In the genomic region with DNA sequence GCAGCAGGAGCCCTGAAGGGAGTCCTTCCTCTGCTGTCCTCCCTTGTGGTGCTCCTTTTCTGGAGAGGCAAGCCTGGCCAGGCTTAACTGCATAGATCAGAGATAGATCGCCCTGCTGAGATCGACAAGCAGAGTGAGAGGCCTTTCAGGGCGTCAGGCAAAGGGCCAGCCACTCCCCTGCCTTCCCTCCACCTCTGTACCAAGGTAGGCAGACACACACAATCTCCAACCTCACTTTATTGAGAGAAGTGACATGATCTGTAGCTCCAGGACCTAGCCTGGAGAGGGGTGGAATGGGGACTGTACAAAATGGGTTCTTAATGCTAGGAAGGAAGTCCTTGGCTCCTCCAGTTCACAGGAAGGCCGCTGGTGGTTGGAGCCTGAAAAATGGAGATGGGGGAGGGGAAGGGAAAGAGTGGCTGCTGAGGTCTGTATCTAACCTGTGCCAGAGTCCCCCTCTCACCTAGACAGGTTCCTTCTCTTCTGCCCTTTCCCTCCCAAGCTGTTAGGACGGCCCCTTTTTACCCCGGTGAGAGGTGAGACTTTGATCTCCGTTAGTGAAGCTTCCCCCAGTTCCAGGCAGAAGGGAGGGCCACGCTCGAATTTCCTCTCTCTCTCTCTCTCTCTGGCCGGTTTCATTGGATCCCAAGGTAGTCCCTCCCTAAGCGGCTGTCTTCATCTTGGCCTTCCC, we compare ENCODE assay signal across 10 mouse cellular contexts. TPM values are rescaled to one million over a fixed set of nuclear protein-coding genes. Genes with fewer than 3 reads are reported as not detected.
DNase-seq lines count a peak whose midpoint lies in the region; ATAC-seq and TF ChIP-seq lines count a peak whose summit lies in the region.
"Had no signal": no experiment of that assay in that cellular context is flagged by ENCODE, and none has a peak within 500 bp of the region (broad histone marks: within the 10 kb centered on the region; RNA-seq: fewer than 3 reads in every experiment).

No protein-coding gene starts in this region.

- 7% methylated on average over 11 of the region's 11 CpGs for WGBS in hindbrain, embryonic 12.5 days
- 18% methylated on average over 11 of the region's 11 CpGs for WGBS in hindbrain, postnatal 0 days
- 6% methylated on average over 11 of the region's 11 CpGs for WGBS in limb, embryonic 12.5 days

- H3K36me3 ChIP-seq in hindbrain, embryonic 12.5 days: peaks cover 26% of the 10 kb centered on the region
- H3K36me3 ChIP-seq in hindbrain, postnatal 0 days (ENCODE audit: insufficient read depth, low read length): no peaks in the 10 kb centered on the region
- peaks cover 36% of the 10 kb centered on the region for H3K36me3 ChIP-seq in limb, embryonic 12.5 days

- H3K9ac ChIP-seq in hindbrain, embryonic 12.5 days: no peak overlapping the region
- H3K9ac ChIP-seq in hindbrain, postnatal 0 days (replicated peaks; ENCODE audit: low read length): no peak overlapping the region
- no peak overlapping the region for H3K9ac ChIP-seq in limb, embryonic 12.5 days (replicated peaks)
- H3K9ac ChIP-seq: embryonic facial prominence, embryonic 13.5 days had no signal

- 0 out of 2 replicates have a peak overlapping the region, but pooled peaks have one; percentile 7 for H3K4me3 ChIP-seq in hindbrain, embryonic 12.5 days
- no peak overlapping the region for H3K4me3 ChIP-seq in hindbrain, postnatal 0 days (ENCODE audit: low read length)
- peak overlapping the region; percentile 12; the same call in 1 of the 2 replicates for H3K4me3 ChIP-seq in limb, embryonic 12.5 days (replicated peaks)
- H3K4me3 ChIP-seq: embryonic facial prominence, embryonic 13.5 days had no signal

- H3K9me3 ChIP-seq in hindbrain, embryonic 12.5 days (replicated peaks): no peaks in the 10 kb centered on the region
- H3K9me3 ChIP-seq in hindbrain, postnatal 0 days (ENCODE audit: low read length): no peaks in the 10 kb centered on the region
- H3K9me3 ChIP-seq in limb, embryonic 12.5 days: peaks cover 3% of the 10 kb centered on the region; the same call in 1 of the 2 replicates
- H3K9me3 ChIP-seq: embryonic facial prominence, embryonic 13.5 days had no signal

- H3K27ac ChIP-seq in hindbrain, embryonic 12.5 days: no peak overlapping the region
- no peak overlapping the region for H3K27ac ChIP-seq in hindbrain, postnatal 0 days
- no peak overlapping the region for H3K27ac ChIP-seq in limb, embryonic 12.5 days
- H3K27ac ChIP-seq: embryonic facial prominence, embryonic 13.5 days had no signal

- peaks cover 21% of the 10 kb centered on the region for H3K4me1 ChIP-seq in hindbrain, embryonic 12.5 days
- no peaks in the 10 kb centered on the region for H3K4me1 ChIP-seq in hindbrain, postnatal 0 days (ENCODE audit: insufficient read depth, low read length)
- peaks cover 14% of the 10 kb centered on the region for H3K4me1 ChIP-seq in limb, embryonic 12.5 days (replicated peaks)

- peaks cover 61% of the 10 kb centered on the region for H3K27me3 ChIP-seq in hindbrain, embryonic 12.5 days
- H3K27me3 ChIP-seq in hindbrain, postnatal 0 days (ENCODE audit: insufficient read depth, low read length): peaks cover 36% of the 10 kb centered on the region
- peaks cover 69% of the 10 kb centered on the region for H3K27me3 ChIP-seq in limb, embryonic 12.5 days

- TF ChIP-seq CTCF in hindbrain, postnatal 0 days (IDR thresholded peaks at IDR 0.05; ENCODE audit: low read depth): no peak

- peak overlapping the region; percentile 34 for H3K4me2 ChIP-seq in hindbrain, embryonic 12.5 days (replicated peaks)
- H3K4me2 ChIP-seq in hindbrain, postnatal 0 days (ENCODE audit: low read depth, low read length): no peak overlapping the region
- H3K4me2 ChIP-seq in limb, embryonic 12.5 days: peak overlapping the region; percentile 26; the same call in 1 of the 2 replicates
- H3K4me2 ChIP-seq: embryonic facial prominence, embryonic 13.5 days had no signal

- DNase-seq in hindbrain, postnatal 0 days (ENCODE audit: low spot score): no peak
- DNase-seq in R1 (ENCODE audit: low read depth, low spot score): peak; percentile 65
- peak; percentile 13 for DNase-seq in induced T-regulatory cell, adult 2 months (ENCODE audit: low read depth)
- DNase-seq in retina, postnatal 1 day: no peak
- DNase-seq in right cerebral cortex, postnatal 25 days: no peak
- no peak for DNase-seq in gastrocnemius, postnatal 25 days

- ATAC-seq in hindbrain, embryonic 12.5 days (ENCODE audit: low FRiP score): no peak
- no peak for ATAC-seq in hindbrain, postnatal 0 days
- ATAC-seq in limb, embryonic 12.5 days (ENCODE audit: insufficient number of reproducible peaks, insufficient read depth, low FRiP score, low TSS enrichment, low read depth): no peak

RNA-seq across cellular contexts. Expression of a gene that starts 3.6 kb away (rescaled TPM):
- polyA plus RNA-seq in hindbrain, embryonic 12.5 days (2016; fragmentation: Nextera tagmentation; extraction: Ambion mirVana): 18.4 and 18.7 TPM in 2 replicates
- 8.6 and 11.9 TPM in 2 replicates for total RNA-seq in hindbrain, postnatal 0 days (2014; rRNA removed)
- polyA plus RNA-seq in hindbrain, postnatal 0 days (2015; fragmentation: Nextera tagmentation; extraction: Ambion mirVana): 4.3 and 5.7 TPM in 2 replicates
- 0.19 TPM in 1 of 2 replicates, not detected in the other for polyA plus RNA-seq in limb, embryonic 12.5 days (2016; fragmentation: Nextera tagmentation; extraction: Ambion mirVana)
- total RNA-seq in gastrocnemius, postnatal 25 days (2021): not detected
- total RNA-seq: left cerebral cortex, adult 8-10 months had no signal

RNA-seq across cellular contexts. Expression of a gene that starts 9.0 kb away (rescaled TPM):
- polyA plus RNA-seq in hindbrain, embryonic 12.5 days (2016; fragmentation: Nextera tagmentation; extraction: Ambion mirVana): 3.2 and 3.3 TPM in 2 replicates
- 0.68 and 0.99 TPM in 2 replicates for total RNA-seq in hindbrain, postnatal 0 days (2014; rRNA removed)
- 0.45 and 0.48 TPM in 2 replicates for polyA plus RNA-seq in hindbrain, postnatal 0 days (2015; fragmentation: Nextera tagmentation; extraction: Ambion mirVana)
- 1.2 and 1.7 TPM in 2 replicates for polyA plus RNA-seq in limb, embryonic 12.5 days (2016; fragmentation: Nextera tagmentation; extraction: Ambion mirVana)
- total RNA-seq in gastrocnemius, postnatal 25 days (2021): under 1 TPM in 1 of 2 experiments, not detected in 1; 0.16 TPM

RNA-seq across cellular contexts. Expression of a gene that starts 9.6 kb away (rescaled TPM):
- 24.1 and 29.2 TPM in 2 replicates for polyA plus RNA-seq in hindbrain, embryonic 12.5 days (2016; fragmentation: Nextera tagmentation; extraction: Ambion mirVana)
- total RNA-seq in hindbrain, postnatal 0 days (2014; rRNA removed): 4.3 and 10.5 TPM in 2 replicates
- 4.5 and 6.4 TPM in 2 replicates for polyA plus RNA-seq in hindbrain, postnatal 0 days (2015; fragmentation: Nextera tagmentation; extraction: Ambion mirVana)
- 39.5 and 47.1 TPM in 2 replicates for polyA plus RNA-seq in limb, embryonic 12.5 days (2016; fragmentation: Nextera tagmentation; extraction: Ambion mirVana)
- under 1 TPM in 1 of 2 experiments, not detected in 1; 0.49 TPM for total RNA-seq in gastrocnemius, postnatal 25 days (2021)

RNA-seq across cellular contexts. Expression of a gene that starts 29.0 kb away (rescaled TPM):
- polyA plus RNA-seq in hindbrain, embryonic 12.5 days (2016; fragmentation: Nextera tagmentation; extraction: Ambion mirVana): 23.3 and 35.6 TPM in 2 replicates
- 62.6 and 70.9 TPM in 2 replicates for total RNA-seq in hindbrain, postnatal 0 days (2014; rRNA removed)
- 50.0 and 53.5 TPM in 2 replicates for polyA plus RNA-seq in hindbrain, postnatal 0 days (2015; fragmentation: Nextera tagmentation; extraction: Ambion mirVana)
- polyA plus RNA-seq in limb, embryonic 12.5 days (2016; fragmentation: Nextera tagmentation; extraction: Ambion mirVana): 0.19 and 5.1 TPM in 2 replicates
- total RNA-seq in gastrocnemius, postnatal 25 days (2021): 1 to 10 TPM in 1 of 2 experiments, under 1 TPM in 1; 0.75 to 1.4 TPM

RNA-seq across cellular contexts. Expression of a gene that starts 41.7 kb away (rescaled TPM):
- polyA plus RNA-seq in hindbrain, embryonic 12.5 days (2016; fragmentation: Nextera tagmentation; extraction: Ambion mirVana): 72.7 and 73.6 TPM in 2 replicates
- 23.6 and 25.8 TPM in 2 replicates for total RNA-seq in hindbrain, postnatal 0 days (2014; rRNA removed)
- polyA plus RNA-seq in hindbrain, postnatal 0 days (2015; fragmentation: Nextera tagmentation; extraction: Ambion mirVana): 23.4 and 23.6 TPM in 2 replicates
- polyA plus RNA-seq in limb, embryonic 12.5 days (2016; fragmentation: Nextera tagmentation; extraction: Ambion mirVana): 78.7 and 79.2 TPM in 2 replicates
- total RNA-seq in gastrocnemius, postnatal 25 days (2021): 1 to 10 TPM; 4.5 to 4.6 TPM

Comparison
In these comparisons a context has a peak if more than half of its experiments do, and no peak if none do; other contexts are left out.
1. DNase-seq: peak in R1 (single experiment) and induced T-regulatory cell, adult 2 months (single experiment); none in hindbrain, postnatal 0 days (single experiment), retina, postnatal 1 day (single experiment), right cerebral cortex, postnatal 25 days (single experiment) and gastrocnemius, postnatal 25 days (single experiment).